Mouse (Mus musculus) ES-E14 (cell line): ENCODE data around the gene Tpsg1. TPM values are rescaled to one million over a fixed set of nuclear protein-coding genes. Genes with fewer than 3 reads are reported as not detected.

ENCODE experiments used
- DNase-seq: peaks from one replicate; pipeline ENCODE4 v3.0.0-alpha.2; 2013; ENCODE audit warnings: low read depth, low spot score
- H3K27ac ChIP-seq: 2 replicates; pipeline ENCODE4 v1.5.1; 2012; ENCODE audit warnings: low read depth, mild to moderate bottlenecking, low read length, moderate library complexity, mixed read lengths; ENCODE audit not compliant: poor library complexity, insufficient read depth, severe bottlenecking
- H3K36me3 ChIP-seq: 2 replicates; pipeline ENCODE4 v1.6.1; 2012; ENCODE audit warnings: mild to moderate bottlenecking, low read length, moderate library complexity, mixed read lengths; ENCODE audit not compliant: control insufficient read depth, poor library complexity, insufficient read depth, severe bottlenecking
- H3K4me1 ChIP-seq, 2 experiments: fragments of 150-350 bp in 1 of 2; sonication (generic) in 1 of 2; 2 replicates each; pipeline ENCODE4 v1.6.1; 2012; ENCODE audit warnings: low read length in 2 of 2, mild to moderate bottlenecking in 1 of 2, mixed read lengths in 1 of 2; ENCODE audit not compliant: control insufficient read depth in 2 of 2, insufficient read depth in 2 of 2, poor library complexity in 1 of 2
- H3K4me3 ChIP-seq, 2 experiments: fragments of 150-350 bp in 1 of 2; sonication (generic) in 1 of 2; 2 replicates each; pipeline ENCODE4 v1.5.1; 2012; ENCODE audit warnings: low read length in 2 of 2, low read depth in 1 of 2, mild to moderate bottlenecking in 1 of 2, mixed read lengths in 1 of 2; ENCODE audit not compliant: insufficient read depth in 1 of 2, poor library complexity in 1 of 2, severe bottlenecking in 1 of 2
- H3K9ac ChIP-seq: 2 replicates; pipeline ENCODE4 v1.6.1; 2012; ENCODE audit warnings: low read depth, mild to moderate bottlenecking, low read length, mixed read lengths; ENCODE audit not compliant: poor library complexity, insufficient read depth, severe bottlenecking
- H3K9me3 ChIP-seq: fragments of 150-350 bp; sonication (generic); 2 replicates; pipeline ENCODE4 v1.6.1; 2012; ENCODE audit warnings: low read depth, mild to moderate bottlenecking, low read length; ENCODE audit not compliant: control insufficient read depth, insufficient read depth
- CHD2 ChIP-seq: IDR thresholded peaks from 2 replicates; pipeline ENCODE4 v1.6.1; 2014; ENCODE audit warnings: mild to moderate bottlenecking, low read depth, low read length, inconsistent platforms
- HCFC1 ChIP-seq: IDR thresholded peaks from 2 replicates; pipeline ENCODE4 v1.6.1; 2012; ENCODE audit warnings: low read length, inconsistent platforms, borderline replicate concordance; ENCODE audit not compliant: insufficient read depth
- MAFK ChIP-seq: IDR thresholded peaks from 2 replicates; pipeline ENCODE4 v1.6.1; 2014; ENCODE audit warnings: mild to moderate bottlenecking, low read depth, low read length, inconsistent platforms; ENCODE audit not compliant: insufficient read depth
- ZC3H11A ChIP-seq: IDR thresholded peaks from 2 replicates; pipeline ENCODE4 v1.6.1; 2012; ENCODE audit warnings: low read depth, mild to moderate bottlenecking, inconsistent platforms, low read length, borderline replicate concordance
- ZNF384 ChIP-seq: IDR thresholded peaks from 2 replicates; pipeline ENCODE4 v1.6.1; 2012; ENCODE audit warnings: low read depth, low read length, inconsistent platforms
- in situ Hi-C, 2 experiments: fragments of 600-800 bp; cut with MboI; formaldehyde crosslinking; loops; one replicate each; pipeline ENCODE4 v1.15.1; 2025; ENCODE audit warnings: low sequenced_read_pairs in 2 of 2, inconsistent platforms in 1 of 2; ENCODE audit not compliant: unreplicated experiment in 2 of 2
- total RNA-seq: library from RNA; depleted of rRNA; stranded (reverse); fragments of 300-350 nt; gene quantifications from 2 replicates; pipeline ENCODE4 v1.2.3, GENCODE M21; 2012

Gene Tpsg1
- total RNA-seq, 1 experiment, result not detected

GRCm38 (mm10) chr17:25402224-25402623, 33.2 kb downstream of the Tpsg1 start:
- TF ChIP-seq MAFK, result no peak
- TF ChIP-seq CHD2, result no peak
- no peak for TF ChIP-seq HCFC1
- no peak for TF ChIP-seq ZNF384
- TF ChIP-seq ZC3H11A, result no peak
- Histone ChIP-seq H3K4me3 (no peak overlapping the region), H3K9me3 (no peaks in the 10 kb centered on the region), H3K36me3 (no peaks in the 10 kb centered on the region), H3K4me1 (peaks cover 2 to 18% of the 10 kb centered on the region in 2 experiments; a peak in 1 of 4 replicates), H3K27ac (no peak overlapping the region), H3K9ac (no peak overlapping the region)
- DNase-seq, result no peak
- in situ Hi-C loops, result loop anchor here (5.0 kb wide), 2 partner anchors 65 to 70 kb away; no protein-coding TSS in a partner anchor

DNA sequence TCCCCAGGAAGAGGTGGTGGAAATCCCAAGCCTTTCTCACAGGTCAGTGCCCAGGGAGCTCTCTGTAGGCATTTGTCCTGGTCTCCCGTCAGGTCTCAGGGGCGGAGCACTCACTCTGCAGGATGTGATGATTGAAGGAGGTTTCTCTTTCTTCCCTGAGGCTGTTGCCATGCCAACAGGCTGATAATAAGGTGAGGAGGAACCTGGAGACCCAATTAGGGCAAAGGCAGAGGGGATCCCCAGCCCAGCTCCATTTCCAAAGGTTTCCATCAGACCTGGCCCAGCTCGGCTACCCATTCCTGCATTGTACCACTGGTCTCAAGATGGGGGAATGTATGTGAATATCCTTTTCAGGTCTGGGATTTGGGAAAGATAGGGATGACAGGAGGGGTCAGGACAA, 35.1 kb downstream of the Tpsg1 start:
- in situ Hi-C loops, result loop anchor here (5.0 kb wide), 2 partner anchors 63 to 68 kb away; no protein-coding TSS in a partner anchor
- Histone ChIP-seq H3K4me3 (no peak overlapping the region), H3K4me1 (peaks cover 2 to 14% of the 10 kb centered on the region in 2 experiments; a peak in 1 of 4 replicates), H3K9me3 (no peaks in the 10 kb centered on the region), H3K27ac (no peak overlapping the region), H3K9ac (no peak overlapping the region), H3K36me3 (no peaks in the 10 kb centered on the region)
- TF ChIP-seq ZNF384 (no peak), HCFC1 (no peak), ZC3H11A (no peak), MAFK (no peak), CHD2 (no peak)
- DNase-seq, result no peak

DNA sequence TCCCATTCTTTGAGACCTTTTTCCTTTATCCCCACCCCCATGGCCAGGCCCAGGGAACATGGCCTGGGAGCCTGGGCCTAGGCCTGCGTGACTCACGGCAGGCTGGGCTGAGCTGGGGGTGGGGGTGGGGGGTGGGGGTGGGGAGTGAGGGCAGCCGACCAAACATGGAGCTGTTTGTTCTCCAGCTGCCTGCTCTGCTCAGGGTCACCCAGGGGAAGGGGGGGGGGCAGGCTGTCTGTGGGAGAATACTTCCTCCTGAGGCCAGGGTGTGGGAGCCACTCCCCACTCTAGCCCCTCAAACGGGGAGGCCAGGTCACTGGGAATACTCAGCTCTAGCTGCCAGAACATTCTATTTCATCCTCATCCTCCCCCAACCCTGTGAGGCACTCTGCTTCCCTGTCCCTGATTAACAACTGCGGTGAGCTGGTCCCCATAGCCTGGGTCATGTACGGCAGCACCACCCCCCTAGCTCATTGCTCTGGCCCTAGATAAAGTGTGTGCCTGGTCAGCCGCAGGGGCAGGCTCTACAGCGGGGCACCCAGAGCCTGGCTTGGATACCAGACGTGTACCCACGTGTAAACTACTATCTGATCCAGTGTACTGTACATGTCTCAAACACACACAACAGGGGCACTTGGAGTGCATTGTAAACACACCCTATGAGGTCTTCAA, 36.3 kb downstream of the Tpsg1 start:
- H3K27ac ChIP-seq, result no peak overlapping the region
- H3K9ac ChIP-seq, result no peak overlapping the region
- in situ Hi-C loops, result no loop called here
- peaks cover 2 to 14% of the 10 kb centered on the region in 2 experiments; a peak in 1 of 4 replicates for H3K4me1 ChIP-seq
- no peak for TF ChIP-seq ZNF384
- no peak for TF ChIP-seq CHD2
- TF ChIP-seq HCFC1, result no peak
- no peak for TF ChIP-seq ZC3H11A
- TF ChIP-seq MAFK, result no peak
- DNase-seq, result no peak
- H3K4me3 ChIP-seq, result no peak overlapping the region
- H3K9me3 ChIP-seq, result no peaks in the 10 kb centered on the region
- H3K36me3 ChIP-seq, result no peaks in the 10 kb centered on the region

- in situ Hi-C loops, result no loop called here
- Histone ChIP-seq H3K27ac (no peak overlapping the region), H3K9ac (no peak overlapping the region), H3K4me3 (no peak overlapping the region), H3K9me3 (no peaks in the 10 kb centered on the region), H3K36me3 (no peaks in the 10 kb centered on the region), H3K4me1 (peaks cover 2 to 14% of the 10 kb centered on the region in 2 experiments; a peak in 1 of 4 replicates)
- DNase-seq, result no peak
- no peak for TF ChIP-seq ZNF384
- no peak for TF ChIP-seq ZC3H11A
- TF ChIP-seq MAFK, result no peak
- no peak for TF ChIP-seq CHD2
- TF ChIP-seq HCFC1, result no peak
Observed at GRCm38 (mm10) chr17:25406011-25406441, 37.0 kb downstream of the Tpsg1 start.
